ENCODE assay signal across 12 mouse cellular contexts in genomic region chr4:115856282-115856681, GRCm38 (mm10). TPM values are rescaled to one million over a fixed set of nuclear protein-coding genes. Genes with fewer than 3 reads are reported as not detected.
A peak's percentile ranks its signal among the peaks of the same experiment; 100 is the strongest.
DNase-seq lines count a peak whose midpoint lies in the region; ATAC-seq lines count a peak whose summit lies in the region.
"Had no signal": no experiment of that assay in that cellular context is flagged by ENCODE, and none has a peak within 500 bp of the region (broad histone marks: within the 10 kb centered on the region; RNA-seq: fewer than 3 reads in every experiment).

No protein-coding gene starts in this region.

- 0 out of 2 replicates have a peak, but pooled peaks cover 5% of the 10 kb centered on the region for H3K27me3 ChIP-seq in heart, embryonic 10.5 days (ENCODE audit: insufficient read depth, poor library complexity, severe bottlenecking)
- no peaks in the 10 kb centered on the region for H3K27me3 ChIP-seq in midbrain, embryonic 15.5 days (replicated peaks)

- 19% methylated on average over 4 of the region's 4 CpGs for WGBS in heart, embryonic 10.5 days
- WGBS in midbrain, embryonic 15.5 days: 33% methylated on average over 4 of the region's 4 CpGs

- H3K4me1 ChIP-seq in heart, embryonic 10.5 days: peaks cover 35% of the 10 kb centered on the region
- H3K4me1 ChIP-seq in midbrain, embryonic 15.5 days: peaks cover 32% of the 10 kb centered on the region

- no peak overlapping the region for H3K4me3 ChIP-seq in heart, embryonic 10.5 days
- H3K4me3 ChIP-seq in midbrain, embryonic 15.5 days: no peak overlapping the region

- DNase-seq in heart, embryonic 10.5 days (ENCODE audit: low spot score): peak; percentile 90
- no peak for DNase-seq in heart, adult 9 months (ENCODE audit: low spot score in 2 of 2)
- DNase-seq in c-Kit-negative CD71-positive TER-119-positive erythroid progenitor cells, embryonic 14.5 days (ENCODE audit: low read depth, low spot score): peak; percentile 72
- peak; percentile 90 for DNase-seq in liver
- DNase-seq in layer of hippocampus, postnatal 10 days (ENCODE audit: low spot score in 2 of 2): no peak
- no peak for DNase-seq in cerebellum, postnatal 25 days
- DNase-seq in kidney, adult 11 months: no peak
- DNase-seq: kidney, adult 18-20 months had no signal

- no peak overlapping the region for H3K27ac ChIP-seq in heart, embryonic 10.5 days
- H3K27ac ChIP-seq in midbrain, embryonic 15.5 days: peak overlapping the region; percentile 45

- H3K4me2 ChIP-seq in midbrain, embryonic 15.5 days: no peak overlapping the region

- H3K9ac ChIP-seq in midbrain, embryonic 15.5 days: no peak overlapping the region

- no peaks in the 10 kb centered on the region for H3K9me3 ChIP-seq in heart, embryonic 10.5 days
- no peaks in the 10 kb centered on the region for H3K9me3 ChIP-seq in midbrain, embryonic 15.5 days

- ATAC-seq in midbrain, embryonic 15.5 days (replicated peaks): peak; percentile 31

- peaks cover 47% of the 10 kb centered on the region for H3K36me3 ChIP-seq in heart, embryonic 10.5 days
- no peaks in the 10 kb centered on the region for H3K36me3 ChIP-seq in midbrain, embryonic 15.5 days (replicated peaks)

RNA-seq across cellular contexts. Expression of gene Mknk1, which starts 17.3 kb away (rescaled TPM):
- 22.7 and 23.0 TPM in 2 replicates for polyA plus RNA-seq in heart, embryonic 10.5 days (2016; fragmentation: Nextera tagmentation; extraction: Ambion mirVana)
- polyA plus RNA-seq in midbrain, embryonic 15.5 days (2015; fragmentation: Nextera tagmentation; extraction: Ambion mirVana): 25.9 and 27.5 TPM in 2 replicates
- 10 to 100 TPM; 40.8 to 43.3 TPM for total RNA-seq in layer of hippocampus, postnatal 10 days (2021)

RNA-seq across cellular contexts. Expression of gene Kncn, which starts 27.9 kb away (rescaled TPM):
- polyA plus RNA-seq in heart, embryonic 10.5 days (2016; fragmentation: Nextera tagmentation; extraction: Ambion mirVana): not detected in 2 replicates
- 0.17 TPM in 1 of 2 replicates, not detected in the other for polyA plus RNA-seq in midbrain, embryonic 15.5 days (2015; fragmentation: Nextera tagmentation; extraction: Ambion mirVana)
- under 1 TPM in 1 of 2 experiments, not detected in 1; 0.25 TPM for total RNA-seq in layer of hippocampus, postnatal 10 days (2021)
- total RNA-seq: gastrocnemius, adult 8-10 months had no signal
- polyA plus RNA-seq: C2C12 had no signal

RNA-seq across cellular contexts. Expression of gene Mob3c, which starts 28.4 kb away (rescaled TPM):
- polyA plus RNA-seq in heart, embryonic 10.5 days (2016; fragmentation: Nextera tagmentation; extraction: Ambion mirVana): 5.9 and 9.8 TPM in 2 replicates
- 5.6 and 6.5 TPM in 2 replicates for polyA plus RNA-seq in midbrain, embryonic 15.5 days (2015; fragmentation: Nextera tagmentation; extraction: Ambion mirVana)
- total RNA-seq in layer of hippocampus, postnatal 10 days (2021): 1 to 10 TPM; 4.5 to 4.6 TPM

RNA-seq across cellular contexts. Expression of gene 6430628N08Rik, which starts 34.2 kb away (rescaled TPM):
- polyA plus RNA-seq in heart, embryonic 10.5 days (2016; fragmentation: Nextera tagmentation; extraction: Ambion mirVana): not detected in 2 replicates
- polyA plus RNA-seq in midbrain, embryonic 15.5 days (2015; fragmentation: Nextera tagmentation; extraction: Ambion mirVana): 0.27 and 0.28 TPM in 2 replicates
- total RNA-seq in layer of hippocampus, postnatal 10 days (2021): not detected
- total RNA-seq: gastrocnemius, adult 8-10 months had no signal
- polyA plus RNA-seq: C2C12; testis, adult 2 months had no signal

Comparison
In these comparisons a context has a peak if more than half of its experiments do, and no peak if none do; other contexts are left out.
1. DNase-seq: peak in heart, embryonic 10.5 days (single experiment), c-Kit-negative CD71-positive TER-119-positive erythroid progenitor cells, embryonic 14.5 days (single experiment) and liver (single experiment); none in heart, adult 9 months (0 of 2), layer of hippocampus, postnatal 10 days (0 of 2), cerebellum, postnatal 25 days (0 of 2) and kidney, adult 11 months (single experiment).